Mouse (Mus musculus): ENCODE measurements at regions not wholly inside any gene's neighbourhood (a gene's known extent, or its start where the extent isn't known, plus 50 kb on each side); places are given as distances from the start of the nearest gene placed in this dataset.
A peak's percentile ranks its signal among the peaks of the same experiment; 100 is the strongest.

GRCm38 (mm10) chr1:144452141-144452540 is 115.3 kb downstream of the Rgs21 start:
- DNase-seq = no peak

DNA sequence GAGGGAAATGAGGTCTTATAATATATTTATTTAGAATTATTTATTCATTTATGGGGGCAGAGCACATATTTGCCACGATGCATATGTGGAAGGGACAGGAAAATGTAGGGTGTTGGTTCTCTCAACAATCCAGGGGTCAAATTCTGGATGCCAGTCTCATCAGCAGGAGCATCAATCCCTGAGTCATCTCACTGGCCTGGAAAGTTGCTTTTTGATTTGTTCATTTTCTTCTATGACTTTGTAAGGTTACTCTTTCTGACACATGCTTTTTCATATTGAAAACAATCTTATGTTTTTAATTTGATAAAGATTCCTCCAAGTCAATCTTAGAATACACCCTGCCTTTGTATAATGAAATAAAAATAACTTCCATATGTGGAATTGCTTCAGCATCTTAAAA is 115.7 kb downstream of the Rgs21 start:
- no peak for DNase-seq

DNA sequence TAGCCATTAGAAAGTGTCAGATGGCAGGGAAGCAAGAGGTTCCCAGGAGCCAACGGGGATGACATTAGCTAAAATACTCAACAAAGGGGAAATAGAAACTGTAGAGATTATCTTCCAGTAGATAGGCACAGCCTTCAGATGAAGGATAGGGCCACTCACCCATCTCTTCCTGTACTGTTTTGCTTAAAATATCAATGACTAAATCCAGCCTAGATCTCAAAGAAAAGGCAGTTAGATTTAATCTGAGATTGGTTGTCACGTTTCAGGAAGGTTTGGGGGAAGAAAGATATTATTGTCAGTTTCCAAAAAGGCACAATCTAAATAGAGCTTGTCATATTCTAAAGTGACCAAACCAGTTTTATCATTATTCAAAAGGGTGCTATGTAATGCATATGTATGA is 130.8 kb downstream of the Rgs21 start:
- no peak for DNase-seq

- DNase-seq = no peak
These were observed 134.7 kb downstream of the Rgs21 start for GRCm38 (mm10) chr1:144432816-144433215.

DNA sequence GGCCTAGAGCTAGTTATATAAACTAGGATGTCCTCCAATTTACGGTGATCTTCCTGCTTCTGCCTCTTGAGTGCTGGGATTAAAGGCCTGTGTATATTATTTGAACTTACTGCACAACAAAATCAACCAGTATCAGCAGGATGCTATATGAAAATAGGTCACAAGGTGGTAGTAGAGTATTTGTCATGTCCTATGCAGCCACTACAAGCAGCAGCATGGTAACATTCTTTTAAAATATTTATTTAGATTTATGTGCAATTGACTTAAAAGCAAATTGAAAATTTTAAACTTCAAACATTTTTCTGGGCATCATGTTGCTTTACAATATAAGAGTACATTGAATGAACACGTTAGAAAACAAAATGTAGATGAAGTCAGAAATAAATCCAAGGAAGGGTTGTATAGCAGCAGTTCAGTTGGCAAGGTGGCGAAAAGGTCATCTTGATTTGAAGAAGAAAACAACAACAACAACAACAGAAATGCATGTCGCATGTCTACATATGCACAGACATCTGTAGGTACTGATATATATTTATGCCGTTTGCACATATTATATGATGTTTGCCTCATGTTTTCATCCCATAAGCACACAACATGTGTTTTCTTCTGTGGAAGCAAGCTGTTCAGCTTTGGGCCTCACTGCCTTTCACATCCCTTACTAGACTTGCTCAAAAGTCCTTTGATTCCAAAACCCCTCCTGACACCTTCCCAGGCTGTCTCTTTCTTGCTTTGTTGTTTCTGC is 135.8 kb downstream of the Rgs21 start:
- no peak for DNase-seq

DNA sequence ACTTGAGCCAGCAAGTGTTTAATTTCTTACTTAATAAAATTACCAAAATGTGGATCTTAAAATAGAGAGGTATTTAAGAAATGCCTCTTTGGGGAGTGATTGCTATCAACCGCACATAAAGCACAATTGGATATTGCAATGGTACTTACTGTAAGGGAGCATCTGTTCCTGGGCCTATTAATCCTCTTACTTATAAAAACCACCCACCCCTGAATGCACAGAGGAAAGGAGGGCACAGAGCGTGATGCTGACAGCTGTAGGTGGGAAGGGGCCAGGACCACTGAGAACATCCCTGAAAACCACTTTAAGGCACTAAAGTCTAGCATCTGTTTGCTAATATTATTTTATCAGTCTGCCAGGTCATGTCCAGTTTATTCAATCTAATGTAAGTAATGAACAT is 146.1 kb downstream of the Rgs21 start:
- DNase-seq = no peak

DNA sequence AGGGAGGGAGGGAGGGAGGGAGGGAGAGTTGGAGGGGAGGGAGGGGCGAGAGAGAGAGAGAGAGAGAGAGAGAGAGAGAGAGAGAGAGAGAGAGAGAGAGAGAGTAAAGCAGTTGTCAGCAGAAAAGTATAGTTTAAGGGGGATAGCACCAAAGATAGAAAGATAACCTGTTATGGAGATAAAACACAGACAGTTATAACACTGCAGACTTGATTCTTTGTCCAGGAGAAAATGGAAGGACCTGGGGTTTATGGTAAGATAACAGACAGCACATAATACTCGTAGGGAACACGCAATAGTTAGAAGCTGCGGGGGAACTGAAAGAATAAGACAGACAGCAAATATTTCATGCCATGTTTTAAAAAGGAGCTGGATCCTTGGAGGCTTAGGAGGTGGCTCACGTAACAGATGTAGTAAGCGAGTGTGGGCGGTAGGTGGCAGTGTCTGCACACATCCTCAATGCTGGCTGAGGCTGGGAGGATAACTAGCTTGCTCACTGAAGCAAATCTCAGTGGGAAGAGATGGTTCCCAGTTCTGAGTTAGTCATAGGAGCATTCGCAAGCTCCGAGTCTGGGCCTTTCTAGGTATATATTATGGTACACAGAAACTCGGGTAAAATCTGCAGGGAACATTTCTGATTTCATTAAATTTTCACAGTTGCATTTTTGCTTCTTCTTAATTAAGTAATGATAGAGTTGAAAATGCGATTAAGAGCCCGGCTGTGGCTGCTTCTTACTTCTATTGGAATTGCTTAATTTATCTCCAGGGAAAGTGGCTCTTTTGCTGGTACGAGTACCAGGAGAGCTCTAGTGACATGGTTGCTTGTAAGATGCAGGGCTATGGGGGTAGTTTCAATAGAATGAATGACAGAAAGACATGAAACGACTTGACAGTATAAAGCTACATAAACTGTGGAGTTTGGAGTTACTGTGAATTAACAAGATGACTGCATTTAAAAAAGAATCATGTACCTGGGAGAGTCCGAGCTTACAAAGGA is 157.6 kb upstream of the Rgs1 start:
- DNase-seq = peak; percentile 78 to 83

GRCm38 (mm10) chr1:144405724-144406123 is 156.7 kb upstream of the Rgs1 start:
- no peak for DNase-seq

- DNase-seq = no peak
These were observed 156.0 kb upstream of the Rgs1 start for GRCm38 (mm10) chr1:144405031-144405430.

- DNase-seq = no peak
These were observed 131.1 kb upstream of the Rgs1 start for GRCm38 (mm10) chr1:144379991-144380594.

DNA sequence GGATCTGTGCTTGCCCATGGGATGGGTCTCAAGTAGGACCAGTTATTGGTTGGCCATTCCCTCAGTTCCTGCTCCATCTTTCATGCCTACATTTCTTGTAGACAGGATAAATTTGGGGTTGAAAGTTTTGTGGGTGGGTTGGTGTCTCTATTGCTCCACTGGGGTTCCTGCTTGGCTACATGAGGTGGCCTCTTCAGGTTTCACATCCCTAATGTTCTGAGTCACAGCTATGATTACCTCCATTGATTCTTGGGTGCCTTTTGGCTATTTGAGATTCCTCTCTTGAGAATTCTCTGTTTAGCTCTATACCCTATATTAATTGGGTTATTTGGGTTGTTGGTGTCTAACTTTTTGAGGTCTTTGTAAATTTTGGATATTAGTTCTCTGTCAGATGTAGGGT is 125.1 kb upstream of the Rgs1 start:
- no peak for DNase-seq

- DNase-seq = no peak
These were observed 118.5 kb upstream of the Rgs1 start for GRCm38 (mm10) chr1:144367492-144367891.

DNA sequence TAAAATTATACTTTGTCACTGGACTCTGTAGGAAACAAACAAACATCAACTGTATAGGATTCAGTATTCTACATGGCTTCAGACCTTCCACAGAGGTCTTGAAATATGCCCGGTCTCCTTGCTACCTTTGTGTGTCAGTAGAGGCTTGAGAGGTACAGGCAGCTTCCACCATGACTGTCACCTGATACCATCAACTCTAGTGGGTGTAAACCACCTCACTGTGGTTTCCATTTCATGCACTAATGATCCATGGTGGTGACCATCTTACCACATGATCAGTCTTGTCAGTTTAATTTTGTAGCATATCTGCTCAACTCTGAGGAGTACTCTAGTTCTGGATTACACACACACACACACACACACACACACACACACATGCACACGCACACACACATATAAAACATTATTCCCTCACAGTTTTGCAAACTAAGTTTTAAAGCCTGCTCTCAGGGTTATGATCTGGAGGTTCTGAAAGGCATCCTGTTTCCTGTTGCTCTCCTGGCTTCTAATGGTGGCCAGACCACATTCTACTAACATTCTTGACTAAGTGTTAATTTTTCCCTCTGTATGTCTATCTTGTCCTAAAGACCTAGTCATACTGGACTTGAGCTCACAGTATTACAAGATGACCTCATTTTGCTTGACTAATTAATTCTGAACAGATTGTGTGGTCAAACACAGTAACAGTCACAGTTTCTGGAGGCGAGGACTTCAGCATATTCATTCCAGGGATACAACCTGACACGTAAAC is 106.7 kb upstream of the Rgs1 start:
- DNase-seq = no peak

DNA sequence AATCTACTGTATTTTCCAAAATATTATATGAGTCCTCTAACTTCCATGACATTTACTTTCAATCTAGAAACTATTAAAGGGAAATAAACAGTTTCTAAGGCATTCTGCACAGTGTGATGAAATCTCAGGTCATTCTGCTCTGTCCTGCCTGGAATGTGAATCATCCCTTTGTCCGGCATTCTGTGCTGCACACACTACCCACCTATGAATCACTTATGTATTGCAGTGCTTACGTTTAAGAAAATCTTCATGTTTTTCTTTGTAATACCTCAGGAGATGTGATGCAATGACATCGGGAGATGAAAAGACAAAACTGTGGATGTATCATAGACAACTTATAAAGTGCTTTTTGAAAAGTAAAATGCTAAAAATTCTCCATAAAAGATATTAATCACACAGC is 106.0 kb upstream of the Rgs1 start:
- DNase-seq = no peak

DNA sequence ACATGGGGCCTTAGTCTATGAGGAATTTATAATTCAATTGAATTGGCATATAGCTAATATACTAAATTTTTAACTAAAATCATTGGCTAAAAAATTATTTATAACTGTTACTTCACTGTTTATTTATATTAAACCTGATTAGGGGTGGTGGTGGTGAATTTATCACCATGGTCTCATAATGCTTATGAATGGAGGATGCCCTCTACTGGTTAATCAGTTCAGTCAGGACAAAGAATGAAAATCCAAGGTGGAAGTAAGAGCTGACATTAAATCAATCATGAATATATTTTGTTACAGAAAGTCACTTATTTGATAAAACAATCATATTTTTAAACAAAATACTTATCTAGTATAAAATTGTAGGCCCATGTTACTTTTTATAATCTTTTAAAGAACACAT is 104.3 kb upstream of the Rgs1 start:
- no peak for DNase-seq

DNA sequence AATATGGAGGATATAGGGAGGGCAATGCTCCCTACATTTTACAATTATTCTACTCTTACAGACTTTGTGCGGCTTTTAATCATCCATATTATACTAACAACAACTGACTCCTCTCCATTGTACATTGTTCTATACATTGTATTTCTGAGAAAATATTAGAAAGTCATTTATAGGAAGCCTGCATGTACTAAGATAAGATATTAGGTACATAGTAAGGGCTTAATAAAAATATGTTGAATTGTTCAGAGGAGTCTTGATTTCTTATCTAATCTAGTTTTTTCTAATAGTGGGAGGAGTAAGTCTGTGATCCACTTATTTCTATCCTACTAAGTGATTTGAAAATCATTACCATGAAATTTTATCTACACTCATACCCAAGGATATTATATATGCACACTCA is 94.8 kb upstream of the Rgs1 start:
- no peak for DNase-seq

- DNase-seq = no peak
These were observed 94.3 kb upstream of the Rgs1 start for GRCm38 (mm10) chr1:144343299-144343698.

- DNase-seq = no peak
These were observed 88.5 kb upstream of the Rgs1 start for GRCm38 (mm10) chr1:144337572-144337971.

DNA sequence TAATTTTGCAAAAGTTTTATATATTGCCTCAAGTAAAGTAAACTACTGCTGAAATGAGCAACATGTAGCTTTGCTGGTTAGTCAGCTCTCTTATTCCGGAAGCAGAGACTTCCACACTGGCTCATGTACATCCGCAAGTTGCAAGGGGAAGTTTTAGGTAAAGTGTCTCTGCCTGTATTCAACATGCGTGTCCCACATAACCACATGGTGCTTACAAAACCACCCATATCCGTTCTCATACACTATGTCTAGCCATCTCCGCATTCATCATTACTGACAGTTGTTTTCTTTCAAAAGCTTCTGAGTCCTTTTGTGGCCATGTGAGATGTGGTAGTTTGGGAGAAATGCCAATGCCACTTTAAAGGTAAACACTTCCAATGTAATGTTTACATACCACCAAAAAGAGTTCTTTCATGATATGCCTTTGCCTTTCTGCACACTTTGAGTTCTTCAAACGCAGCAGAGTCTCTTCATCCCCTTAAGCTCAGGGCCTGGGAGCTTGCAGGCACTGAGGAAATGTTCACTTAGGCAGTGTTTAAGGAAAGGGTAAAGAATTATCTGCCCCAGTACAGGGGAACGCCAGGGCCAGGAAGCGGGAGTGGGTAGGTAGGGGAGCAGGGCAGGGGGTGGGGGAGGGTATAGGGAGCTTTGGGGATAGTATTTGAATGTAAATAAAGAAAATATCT is 81.5 kb upstream of the Rgs1 start:
- DNase-seq = no peak

DNA sequence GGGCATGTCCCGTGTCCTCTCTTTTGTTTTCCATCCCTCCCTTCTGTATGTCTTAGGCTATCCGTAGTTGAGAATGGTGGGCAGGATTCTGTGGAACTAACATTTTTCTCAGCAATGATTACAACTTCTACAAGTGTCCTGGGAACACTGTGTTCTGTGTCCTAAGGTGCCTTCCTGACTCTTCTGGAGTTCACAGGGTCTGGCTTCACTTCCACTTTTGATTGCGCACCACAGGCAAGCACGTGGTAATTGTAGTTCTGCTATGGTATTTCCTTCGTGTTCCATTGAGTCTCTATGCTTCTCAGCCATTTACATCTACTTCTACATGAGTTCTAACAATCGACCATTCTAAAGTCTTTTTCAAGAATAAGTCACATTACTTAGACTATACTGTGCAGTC is 70.4 kb upstream of the Rgs1 start:
- no peak for DNase-seq

GRCm38 (mm10) chr1:144318289-144318688 is 69.2 kb upstream of the Rgs1 start:
- no peak for DNase-seq

GRCm38 (mm10) chr1:144317560-144317959 is 68.5 kb upstream of the Rgs1 start:
- no peak for DNase-seq
